Mouse (Mus musculus) ES-Bruce4 (cell line): ENCODE data around the gene Sbk2. TPM values are rescaled to one million over a fixed set of nuclear protein-coding genes. Genes with fewer than 3 reads are reported as not detected.

ENCODE experiments used
- H3K27ac ChIP-seq: 2 replicates; pipeline ENCODE4 v1.5.1; 2012; ENCODE audit warnings: low read length, inconsistent platforms; ENCODE audit not compliant: insufficient read depth
- H3K27me3 ChIP-seq: 2 replicates; pipeline ENCODE4 v1.6.1; 2012; ENCODE audit warnings: mild to moderate bottlenecking, low read length, inconsistent platforms; ENCODE audit not compliant: control insufficient read depth, poor library complexity, insufficient read depth, severe bottlenecking
- H3K36me3 ChIP-seq: 2 replicates; pipeline ENCODE4 v1.6.1; 2012; ENCODE audit warnings: inconsistent platforms, mild to moderate bottlenecking, low read length, moderate library complexity; ENCODE audit not compliant: control insufficient read depth, poor library complexity, insufficient read depth, severe bottlenecking
- H3K4me1 ChIP-seq: one replicate; pipeline ENCODE4 v1.8.1; 2011; ENCODE audit warnings: low read length; ENCODE audit not compliant: control insufficient read depth, insufficient read depth
- H3K4me3 ChIP-seq: 2 replicates; pipeline ENCODE4 v1.5.1; 2011; ENCODE audit warnings: low read depth, mild to moderate bottlenecking, low read length
- H3K9ac ChIP-seq: 2 replicates; pipeline ENCODE4 v1.6.1; 2012; ENCODE audit warnings: low read depth, mild to moderate bottlenecking, inconsistent platforms; ENCODE audit not compliant: poor library complexity, severe bottlenecking
- H3K9me3 ChIP-seq: replicated peaks from 2 replicates; pipeline ENCODE4 v1.6.1; 2012; ENCODE audit warnings: mild to moderate bottlenecking, low read length, inconsistent platforms; ENCODE audit not compliant: control insufficient read depth, poor library complexity, insufficient read depth, severe bottlenecking
- CTCF ChIP-seq: IDR thresholded peaks from one replicate; pipeline ENCODE4 v1.8.1; 2011; ENCODE audit warnings: low read depth, low read length
- EP300 ChIP-seq: IDR thresholded peaks from 2 replicates; pipeline ENCODE4 v1.6.1; 2011; ENCODE audit warnings: low read depth, low read length; ENCODE audit not compliant: insufficient read depth
- POLR2A ChIP-seq: IDR thresholded peaks from one replicate; pipeline ENCODE4 v1.8.1; 2011; ENCODE audit warnings: low read length; ENCODE audit not compliant: insufficient read depth
- polyA plus RNA-seq: library from polyadenylated mRNA; stranded (reverse); fragments of >200 nt; gene quantifications from 2 replicates; pipeline ENCODE4 v1.2.4, GENCODE M21; 2011; ENCODE audit warnings: low read depth; ENCODE audit not compliant: missing spikeins, insufficient read depth, insufficient read length

Gene Sbk2
- polyA plus RNA-seq, 1 experiment: 0.48 TPM

DNA sequence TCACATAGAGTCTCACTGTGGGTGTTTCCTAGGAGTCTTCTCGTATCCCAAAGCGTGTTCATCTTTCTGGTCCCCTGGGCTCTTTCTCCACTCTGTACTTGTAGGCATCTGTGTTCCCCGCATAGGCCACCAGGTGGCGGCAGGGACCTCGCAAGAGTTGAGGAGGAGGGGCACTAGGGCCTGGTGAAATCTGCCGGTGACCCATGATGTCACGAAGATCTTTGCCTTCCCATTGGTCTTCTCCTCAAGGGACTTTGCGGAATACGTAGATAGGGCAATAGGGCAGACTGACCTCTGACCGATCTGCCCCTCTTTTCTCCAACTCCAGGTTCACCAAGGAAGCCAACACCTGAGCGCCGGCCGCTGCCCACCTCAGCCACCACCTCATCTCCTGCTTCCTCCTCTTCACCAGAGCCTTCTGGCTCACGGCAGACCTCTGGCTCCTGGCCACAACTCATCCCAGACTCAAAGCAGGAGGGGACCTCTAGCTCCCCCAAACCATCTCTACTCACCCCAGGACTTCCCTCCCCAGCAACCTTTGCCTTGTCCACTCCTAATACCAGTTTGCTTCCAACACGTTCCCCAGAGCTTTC lies 20.9 kb downstream of the Sbk2 start:
- H3K27me3 ChIP-seq: no peaks in the 10 kb centered on the region
- H3K27ac ChIP-seq: no peak overlapping the region
- H3K36me3 ChIP-seq: no peaks in the 10 kb centered on the region
- peak; percentile 93 for TF ChIP-seq CTCF
- TF ChIP-seq POLR2A: no peak
- no peaks in the 10 kb centered on the region for H3K9me3 ChIP-seq
- H3K4me3 ChIP-seq: peak overlapping the region; percentile 28
- H3K9ac ChIP-seq: no peak overlapping the region
- no peaks in the 10 kb centered on the region for H3K4me1 ChIP-seq

DNA sequence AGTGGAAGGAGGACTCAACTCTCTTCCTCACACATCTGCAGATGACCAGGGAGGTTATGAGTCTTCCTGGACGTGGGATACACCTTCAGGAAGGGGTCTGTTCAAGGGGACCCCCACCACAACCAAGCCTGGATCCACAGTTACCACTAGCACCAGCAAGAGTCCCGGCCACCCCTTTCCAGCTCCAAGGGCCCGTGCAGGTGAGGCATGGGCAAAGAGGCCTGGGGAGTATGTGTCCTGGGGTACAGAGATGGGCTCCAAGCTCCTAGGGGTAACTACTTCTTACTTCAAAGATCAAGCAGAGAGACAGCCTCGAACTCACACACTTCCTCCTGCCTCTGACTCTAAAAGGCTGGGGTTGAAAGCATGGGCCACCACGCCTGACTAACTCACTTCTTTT lies 21.5 kb downstream of the Sbk2 start:
- TF ChIP-seq POLR2A: no peak
- no peak for TF ChIP-seq CTCF
- TF ChIP-seq EP300: no peak
- H3K4me1 ChIP-seq: no peaks in the 10 kb centered on the region
- H3K9me3 ChIP-seq: no peaks in the 10 kb centered on the region
- H3K9ac ChIP-seq: no peak overlapping the region
- H3K4me3 ChIP-seq: no peak overlapping the region
- H3K27ac ChIP-seq: no peak overlapping the region
- H3K36me3 ChIP-seq: no peaks in the 10 kb centered on the region
- no peaks in the 10 kb centered on the region for H3K27me3 ChIP-seq

DNA sequence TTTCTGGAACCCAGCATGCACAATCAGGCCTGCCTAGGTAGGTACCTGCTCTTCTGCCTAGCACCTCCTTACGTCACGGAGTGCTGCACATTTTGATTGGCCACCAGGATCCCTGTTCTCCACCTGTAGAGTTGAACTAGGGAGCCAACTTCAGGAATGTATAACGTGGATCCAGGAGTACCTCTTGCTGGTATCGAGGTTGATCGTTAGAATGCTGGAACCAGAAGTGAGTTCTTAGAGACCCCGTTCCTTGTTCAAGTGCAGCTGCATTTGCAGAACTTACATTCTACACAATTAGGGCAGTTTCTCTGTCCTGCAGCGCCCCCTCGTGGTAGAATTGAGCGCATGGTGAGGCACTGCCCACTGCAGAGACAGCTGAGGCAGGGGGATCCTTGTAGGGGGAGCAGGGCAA lies 24.1 kb downstream of the Sbk2 start:
- H3K9me3 ChIP-seq: no peaks in the 10 kb centered on the region
- no peaks in the 10 kb centered on the region for H3K4me1 ChIP-seq
- TF ChIP-seq POLR2A: no peak
- TF ChIP-seq CTCF: peak; percentile 93
- H3K27ac ChIP-seq: no peak overlapping the region
- H3K4me3 ChIP-seq: no peak overlapping the region
- H3K9ac ChIP-seq: no peak overlapping the region
- H3K36me3 ChIP-seq: no peaks in the 10 kb centered on the region
- no peaks in the 10 kb centered on the region for H3K27me3 ChIP-seq

DNA sequence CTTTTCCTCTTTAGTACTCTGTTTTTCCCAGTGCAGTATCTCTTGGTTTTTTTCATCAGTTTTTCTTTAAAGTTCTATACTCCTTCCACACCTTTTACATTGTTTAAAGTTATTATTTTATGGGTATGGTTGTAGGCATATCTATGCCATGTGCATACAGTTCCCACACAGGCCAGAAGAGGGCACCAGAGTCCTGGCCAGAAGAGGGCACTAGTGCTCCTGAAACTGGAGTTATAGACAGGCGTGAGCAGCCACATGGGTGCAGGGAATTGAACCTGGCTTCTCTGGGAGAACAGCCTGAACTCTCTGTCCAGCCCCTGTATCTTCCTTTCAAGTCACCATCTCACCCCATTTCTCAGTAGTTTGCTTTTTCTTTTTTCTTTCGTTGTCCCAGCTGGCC lies 25.8 kb downstream of the Sbk2 start:
- Histone ChIP-seq H3K27me3 (no peaks in the 10 kb centered on the region), H3K9ac (no peak overlapping the region), H3K4me3 (no peak overlapping the region), H3K27ac (no peak overlapping the region), H3K4me1 (no peaks in the 10 kb centered on the region), H3K36me3 (no peaks in the 10 kb centered on the region), H3K9me3 (no peaks in the 10 kb centered on the region)
- no peak for TF ChIP-seq POLR2A
- TF ChIP-seq CTCF: peak; percentile 99
- TF ChIP-seq EP300: 0 out of 2 replicates have a peak, but pooled peaks have one; percentile 13

DNA sequence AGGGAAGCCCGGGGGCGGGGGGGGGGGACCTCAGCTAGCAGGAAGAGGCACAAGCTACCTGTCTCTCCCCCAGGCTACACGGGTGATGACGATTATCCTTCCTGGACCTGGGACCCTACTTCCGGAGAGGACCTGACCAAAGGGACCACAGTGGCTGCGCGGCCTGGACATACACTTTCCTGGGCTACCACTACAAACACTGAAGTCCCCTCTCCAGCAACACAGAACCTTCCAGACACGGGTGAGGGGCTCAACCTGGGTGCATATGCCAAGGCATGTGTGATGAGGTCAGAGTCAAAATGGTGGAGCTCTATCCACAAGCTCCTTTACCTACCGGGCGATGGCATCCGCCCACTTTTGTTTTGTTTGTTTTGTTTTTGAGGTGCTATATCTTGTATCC lies 26.8 kb downstream of the Sbk2 start:
- TF ChIP-seq EP300: no peak
- TF ChIP-seq CTCF: no peak
- TF ChIP-seq POLR2A: no peak
- no peaks in the 10 kb centered on the region for H3K36me3 ChIP-seq
- H3K4me1 ChIP-seq: no peaks in the 10 kb centered on the region
- no peak overlapping the region for H3K27ac ChIP-seq
- H3K27me3 ChIP-seq: no peaks in the 10 kb centered on the region
- H3K9me3 ChIP-seq: no peaks in the 10 kb centered on the region
- no peak overlapping the region for H3K4me3 ChIP-seq
- H3K9ac ChIP-seq: no peak overlapping the region

DNA sequence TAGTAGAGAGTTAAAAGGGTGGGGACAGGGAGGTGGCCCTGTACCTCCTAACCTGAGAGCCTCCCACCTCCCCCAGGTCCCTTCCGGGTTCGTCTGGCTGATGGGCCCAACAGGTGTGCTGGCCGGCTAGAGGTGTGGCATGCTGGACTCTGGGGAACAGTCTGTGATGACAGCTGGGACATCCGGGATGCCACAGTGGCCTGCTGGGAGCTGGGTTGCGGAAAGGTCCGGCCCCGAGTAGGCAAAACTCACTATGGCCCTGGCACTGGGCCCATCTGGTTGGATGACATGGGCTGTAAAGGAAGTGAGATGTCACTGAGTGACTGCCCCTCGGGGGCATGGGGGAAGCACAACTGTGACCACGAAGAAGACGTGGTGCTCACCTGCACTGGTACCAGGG lies 27.4 kb downstream of the Sbk2 start:
- Histone ChIP-seq H3K4me3 (no peak overlapping the region), H3K4me1 (no peaks in the 10 kb centered on the region), H3K27ac (no peak overlapping the region), H3K36me3 (no peaks in the 10 kb centered on the region), H3K9me3 (no peaks in the 10 kb centered on the region), H3K9ac (no peak overlapping the region), H3K27me3 (no peaks in the 10 kb centered on the region)
- TF ChIP-seq POLR2A (no peak), EP300 (no peak)
